Mouse (Mus musculus) mouse trophoblast stem cell (cell line): ENCODE results near the gene Crtc3.

Source experiments
- in situ Hi-C, 2 experiments: fragments of 300-500 bp; cut with MseI, MboI; formaldehyde crosslinking; loops; 2 replicates in 1 of 2; 3 replicates in 1 of 2; pipeline ENCODE4 v1.15.1; 2025

Crtc3 gene

DNA sequence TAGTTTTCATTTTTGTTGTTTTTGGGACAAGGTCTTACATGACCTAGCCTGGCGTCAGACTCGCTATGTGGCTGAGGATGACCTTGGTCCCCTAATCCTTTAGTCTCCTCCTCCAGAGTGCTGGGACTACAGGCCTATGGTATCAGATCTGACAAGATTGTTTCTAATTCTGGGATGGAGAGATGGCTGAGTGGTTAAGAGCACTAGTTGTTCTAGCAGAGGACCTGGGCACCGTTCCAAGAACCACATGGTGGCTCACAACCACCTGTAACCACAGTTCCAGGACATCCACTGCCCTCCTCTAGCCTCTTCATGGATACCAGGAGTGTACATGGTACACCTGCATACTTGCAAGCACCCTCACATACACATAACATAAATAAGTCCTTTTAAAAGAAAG lies 132.5 kb downstream of the Crtc3 start:
- in situ Hi-C loops, result no loop called here

DNA sequence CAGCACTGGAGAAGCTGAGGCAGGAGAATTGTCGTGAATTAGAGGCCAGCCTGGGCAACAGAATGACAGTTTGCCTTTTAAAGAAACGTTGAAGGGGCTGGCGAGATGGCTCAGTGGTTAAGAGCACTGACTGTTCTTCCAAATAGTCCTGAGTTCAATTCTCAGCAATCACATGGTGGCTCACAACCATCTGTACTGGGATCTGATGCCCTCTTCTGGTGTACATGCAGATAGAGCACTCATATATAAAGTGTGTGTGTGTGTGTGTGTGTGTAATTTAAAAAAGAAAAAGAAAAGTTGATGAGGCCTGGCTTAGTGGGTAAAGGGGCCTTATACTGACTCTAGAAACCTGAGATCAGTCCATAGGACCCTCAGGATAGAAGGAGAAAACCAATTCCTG lies 133.5 kb downstream of the Crtc3 start:
- in situ Hi-C loops, result no loop called here

DNA sequence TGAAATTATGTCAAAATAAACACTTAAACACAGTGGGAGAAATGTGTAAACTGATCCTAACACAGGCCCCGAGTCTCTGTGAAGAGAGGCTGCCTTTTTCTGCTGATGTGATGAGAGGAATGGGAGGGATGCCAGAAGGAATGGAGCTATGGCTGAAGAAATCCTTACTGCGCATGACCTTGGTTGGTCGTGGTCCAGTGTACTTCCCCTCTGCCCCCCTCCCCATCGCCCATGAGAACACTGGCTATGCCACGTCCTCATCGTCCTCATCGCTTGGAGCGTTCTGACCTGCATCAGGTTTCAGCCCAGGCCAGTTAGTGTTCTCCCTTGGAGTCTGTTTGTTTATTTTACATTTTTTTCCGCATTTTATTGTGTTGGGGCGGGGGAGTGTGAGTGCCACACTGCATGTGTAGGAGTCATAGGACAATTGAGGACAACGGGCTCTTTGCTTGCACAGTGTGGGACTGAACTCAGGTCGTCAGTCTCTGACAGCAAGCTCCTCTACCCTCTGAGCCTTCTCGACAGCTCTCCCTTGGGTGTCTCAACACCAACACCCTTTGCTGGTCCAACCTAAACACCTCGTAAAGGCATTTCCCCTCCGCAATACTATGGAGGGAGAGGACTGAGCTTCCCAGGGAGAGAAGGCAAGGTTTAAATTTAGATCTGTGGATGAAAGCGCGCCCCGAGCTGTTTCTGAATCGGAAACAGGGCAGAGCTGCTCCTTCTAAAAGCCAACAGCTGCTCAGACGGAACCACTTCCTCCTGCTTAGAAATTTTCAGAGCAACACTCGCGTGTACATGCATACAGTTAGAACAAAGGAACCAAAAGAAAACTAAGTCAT lies 134.3 kb downstream of the Crtc3 start:
- in situ Hi-C loops, result no loop called here

DNA sequence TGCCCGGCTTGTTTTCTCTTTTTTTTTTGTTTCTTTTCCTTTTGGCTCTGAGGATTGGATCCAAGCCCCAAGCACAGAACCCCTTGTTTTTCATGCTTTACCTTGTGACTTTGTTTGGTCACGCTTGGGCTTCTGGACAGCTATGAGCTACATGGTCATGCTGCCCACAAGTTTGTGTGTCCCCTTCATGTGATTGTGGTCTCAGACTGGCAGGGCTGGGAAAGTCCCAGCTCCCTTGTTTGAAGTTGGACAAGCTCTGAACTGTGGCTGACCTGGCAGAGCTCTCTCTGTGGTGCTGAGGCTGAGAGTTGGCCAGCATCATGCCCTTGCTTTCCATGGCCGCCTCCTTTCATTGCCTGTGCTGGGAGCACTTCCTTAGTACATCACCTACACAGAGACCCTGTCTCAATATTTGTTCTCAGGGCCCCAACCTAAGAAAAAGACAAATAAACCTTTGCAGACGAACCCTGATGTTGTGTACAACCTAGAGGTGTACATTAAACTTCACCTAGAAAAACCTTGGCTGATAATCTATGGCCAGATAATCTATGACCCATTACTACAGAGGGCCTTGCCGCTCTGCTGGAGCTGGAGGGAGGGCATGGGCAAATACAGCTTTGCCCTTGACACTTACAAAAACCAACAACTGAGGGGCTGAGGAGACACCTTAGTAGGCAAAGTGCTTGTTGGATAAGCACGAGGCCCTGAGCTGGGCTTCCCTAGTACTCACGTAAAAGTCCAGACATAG lies 140.0 kb downstream of the Crtc3 start:
- in situ Hi-C loops, result no loop called here

DNA sequence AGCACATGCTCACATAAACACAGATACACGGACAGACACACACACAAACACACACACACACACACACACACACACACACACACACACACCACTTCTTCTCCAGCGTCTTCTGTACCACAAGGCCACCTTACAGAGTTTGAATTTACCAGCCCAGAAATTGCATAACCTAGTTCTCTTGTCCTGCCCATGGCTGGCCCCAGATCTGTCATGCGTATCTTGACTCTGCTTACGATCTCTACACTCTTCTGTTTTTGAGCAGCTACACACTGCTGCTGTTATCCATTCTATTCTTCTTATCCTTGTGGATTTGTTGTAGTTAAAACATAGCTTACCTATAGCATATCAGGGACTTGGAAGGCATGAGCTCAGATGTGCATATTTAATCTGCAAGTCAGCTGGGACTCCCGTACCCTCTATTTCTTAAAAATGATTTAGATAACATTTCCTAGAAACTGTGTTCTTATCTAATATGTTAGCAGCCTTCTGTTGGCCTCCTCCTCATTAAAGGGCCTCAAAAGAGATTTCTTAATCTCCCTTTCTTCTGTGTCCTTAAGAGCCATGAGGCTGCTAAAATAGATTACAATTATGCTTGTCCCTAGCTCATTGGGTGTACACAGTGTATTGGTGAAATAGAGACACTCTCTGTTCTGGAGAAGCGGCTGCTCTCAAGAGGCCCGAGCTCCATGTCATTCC lies 146.4 kb downstream of the Crtc3 start:
- in situ Hi-C loops, result no loop called here

DNA sequence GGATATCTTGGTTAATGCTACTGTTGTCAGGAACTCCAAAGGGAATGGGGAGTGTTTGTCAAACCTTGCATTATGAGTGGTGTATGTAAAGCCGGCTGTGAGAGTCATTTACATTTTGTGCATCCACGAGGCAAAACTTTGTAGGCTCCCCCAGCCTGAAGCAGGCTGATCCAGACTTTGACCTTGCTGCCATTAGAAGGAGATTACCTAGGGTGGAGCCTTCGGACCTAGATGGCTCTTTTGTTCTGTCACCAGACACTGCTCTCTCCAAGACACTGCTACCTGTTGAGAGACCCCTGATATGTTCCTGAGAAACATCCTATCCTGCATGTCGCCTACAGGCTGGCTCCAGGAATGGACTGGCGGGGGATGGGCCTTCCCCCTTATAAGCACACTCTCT lies 149.1 kb downstream of the Crtc3 start:
- in situ Hi-C loops, result no loop called here
